In the genomic region with DNA sequence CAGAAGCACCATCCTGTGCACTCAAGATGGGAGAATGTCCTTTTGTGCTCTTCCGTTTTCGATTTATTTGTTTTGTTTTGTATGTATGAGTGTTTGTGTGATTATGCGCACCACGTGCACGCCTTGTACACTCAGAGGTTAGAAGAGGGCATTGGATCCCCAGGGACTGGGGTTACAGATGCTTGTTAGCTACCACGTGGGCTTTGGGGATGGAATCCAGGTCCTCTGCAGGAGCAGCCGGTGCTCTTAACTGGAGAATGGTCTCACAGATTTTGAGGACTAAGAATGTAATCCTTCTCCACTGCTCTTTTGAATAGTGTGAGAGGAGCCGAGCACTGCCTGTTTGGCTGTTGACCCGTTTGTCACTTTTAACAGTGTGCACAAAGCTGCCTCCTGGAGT, we compare ENCODE assay signal across 13 mouse cellular contexts.
DNase-seq lines count a peak whose midpoint lies in the region; ATAC-seq lines count a peak whose summit lies in the region.
"Had no signal": no experiment of that assay in that cellular context is flagged by ENCODE, and none has a peak within 500 bp of the region (broad histone marks: within the 10 kb centered on the region; RNA-seq: fewer than 3 reads in every experiment).

No protein-coding gene starts in this region.

- no peak overlapping the region for H3K27ac ChIP-seq in heart, embryonic 10.5 days
- no peak overlapping the region for H3K27ac ChIP-seq in hindbrain, embryonic 11.5 days (ENCODE audit: low read depth, low read length)
- H3K27ac ChIP-seq: kidney, postnatal 0 days; liver, embryonic 14.5 days; midbrain, embryonic 13.5 days had no signal

- no peaks in the 10 kb centered on the region for H3K36me3 ChIP-seq in heart, embryonic 10.5 days
- H3K36me3 ChIP-seq in hindbrain, embryonic 11.5 days (ENCODE audit: control insufficient read depth, insufficient read depth, low read length), result no peaks in the 10 kb centered on the region
- H3K36me3 ChIP-seq: midbrain, embryonic 13.5 days had no signal

- no peak overlapping the region for H3K4me3 ChIP-seq in heart, embryonic 10.5 days
- H3K4me3 ChIP-seq in hindbrain, embryonic 11.5 days (ENCODE audit: low read depth, low read length), result no peak overlapping the region
- H3K4me3 ChIP-seq: midbrain, embryonic 13.5 days had no signal

- no peaks in the 10 kb centered on the region for H3K27me3 ChIP-seq in heart, embryonic 10.5 days (ENCODE audit: insufficient read depth, poor library complexity, severe bottlenecking)
- H3K27me3 ChIP-seq in hindbrain, embryonic 11.5 days (ENCODE audit: control insufficient read depth, insufficient read depth, low read length), result no peaks in the 10 kb centered on the region
- H3K27me3 ChIP-seq: midbrain, embryonic 13.5 days had no signal

- peaks cover 15% of the 10 kb centered on the region for H3K4me1 ChIP-seq in heart, embryonic 10.5 days
- H3K4me1 ChIP-seq in hindbrain, embryonic 11.5 days (replicated peaks; ENCODE audit: control insufficient read depth, insufficient read depth, low read length), result no peaks in the 10 kb centered on the region

- DNase-seq in heart, adult 11 months, result peak; percentile 95
- DNase-seq in heart, embryonic 10.5 days (ENCODE audit: low spot score), result no peak
- peak; percentile 21 for DNase-seq in lung, postnatal 10 days
- DNase-seq in lung, adult 18-20 months, result no peak
- peak; percentile 47 to 65 for DNase-seq in cerebellum, postnatal 14 days
- no peak for DNase-seq in hindbrain, embryonic 11.5 days (ENCODE audit: low spot score)
- DNase-seq in left cerebral cortex, adult 11 months (ENCODE audit: low spot score), result no peak
- DNase-seq: lung, postnatal 4 days; thymus, adult 2 months had no signal

- WGBS in heart, embryonic 10.5 days, result 74% methylated on average over 9 of the region's 9 CpGs
- 78% methylated on average over 9 of the region's 9 CpGs for WGBS in hindbrain, embryonic 11.5 days

- H3K4me2 ChIP-seq in hindbrain, embryonic 11.5 days (replicated peaks; ENCODE audit: low read depth, low read length), result no peak overlapping the region
- H3K4me2 ChIP-seq: midbrain, embryonic 13.5 days had no signal

- no peak for ATAC-seq in hindbrain, embryonic 11.5 days (ENCODE audit: low FRiP score)
- ATAC-seq: hindbrain, embryonic 16.5 days; midbrain, embryonic 13.5 days had no signal

- H3K9me3 ChIP-seq in heart, embryonic 10.5 days, result no peaks in the 10 kb centered on the region
- no peaks in the 10 kb centered on the region for H3K9me3 ChIP-seq in hindbrain, embryonic 11.5 days (ENCODE audit: control insufficient read depth, low read length)
- H3K9me3 ChIP-seq: midbrain, embryonic 13.5 days had no signal

- no peak overlapping the region for H3K9ac ChIP-seq in hindbrain, embryonic 11.5 days (ENCODE audit: low read depth, low read length)
- H3K9ac ChIP-seq: liver, embryonic 14.5 days; midbrain, embryonic 13.5 days had no signal

Comparison
In these comparisons a context has a peak if more than half of its experiments do, and no peak if none do; other contexts are left out.
1. DNase-seq: peak in heart, adult 11 months (single experiment), lung, postnatal 10 days (single experiment) and cerebellum, postnatal 14 days (2 of 2); none in heart, embryonic 10.5 days (single experiment), lung, adult 18-20 months (0 of 2), hindbrain, embryonic 11.5 days (single experiment) and left cerebral cortex, adult 11 months (single experiment).